Mouse (Mus musculus): ENCODE measurements at regions not wholly inside any gene's neighbourhood (a gene's known extent, or its start where the extent isn't known, plus 50 kb on each side); places are given as distances from the start of the nearest gene placed in this dataset.

DNA sequence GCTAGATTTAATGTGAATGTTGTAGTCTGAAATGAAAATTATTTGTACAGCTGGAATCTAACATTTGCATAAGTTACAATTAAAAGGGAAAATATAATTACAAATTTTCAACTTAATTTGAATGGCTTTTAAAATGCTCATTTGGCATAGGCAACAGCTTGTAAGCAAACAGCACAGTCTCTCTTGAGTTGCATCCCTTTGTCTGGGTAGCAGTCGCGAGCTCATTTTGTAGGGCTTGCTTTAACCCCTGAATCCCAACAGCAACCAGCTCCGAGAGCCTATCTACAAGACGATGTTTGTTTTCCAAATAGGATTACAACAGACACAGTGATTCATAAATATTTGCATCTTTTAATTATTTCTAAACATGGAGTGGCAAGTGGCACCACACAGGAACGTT is 82.8 kb downstream of the Rwdd3 start:
- no peaks in the 10 kb centered on the region for H3K36me3 ChIP-seq (replicated peaks; ENCODE audit: control insufficient read depth, insufficient read depth, low read depth)
- H3K4me1 ChIP-seq (replicated peaks; ENCODE audit: control insufficient read depth in 2 of 2, insufficient read depth in 2 of 2, low read length in 1 of 2), result no peaks in the 10 kb centered on the region
- TF ChIP-seq EP300 (IDR thresholded peaks at IDR 0.05; ENCODE audit: low read depth), result no peak
- TF ChIP-seq CTCF (IDR thresholded peaks at IDR 0.05; ENCODE audit: low read depth), result no peak
- no peak overlapping the region for H3K9ac ChIP-seq (replicated peaks)
- H3K27me3 ChIP-seq (ENCODE audit: control insufficient read depth, insufficient read depth, low read length), result no peaks in the 10 kb centered on the region
- no peak overlapping the region for H3K4me3 ChIP-seq (ENCODE audit: insufficient read depth in 1 of 2, low read depth in 2 of 2, low read length in 2 of 2)
- H3K4me2 ChIP-seq (ENCODE audit: low read depth), result no peak overlapping the region
- DNase-seq (ENCODE audit: low read depth in 3 of 3, low spot score in 3 of 3) (no peak), ATAC-seq (ENCODE audit: insufficient read depth) (no peak)
- WGBS (ENCODE audit: insufficient replicate concordance), result 63% methylated on average over 5 of the region's 5 CpGs
- no peak overlapping the region for H3K27ac ChIP-seq
- no peaks in the 10 kb centered on the region for H3K9me3 ChIP-seq (ENCODE audit: control insufficient read depth, low read length)

DNA sequence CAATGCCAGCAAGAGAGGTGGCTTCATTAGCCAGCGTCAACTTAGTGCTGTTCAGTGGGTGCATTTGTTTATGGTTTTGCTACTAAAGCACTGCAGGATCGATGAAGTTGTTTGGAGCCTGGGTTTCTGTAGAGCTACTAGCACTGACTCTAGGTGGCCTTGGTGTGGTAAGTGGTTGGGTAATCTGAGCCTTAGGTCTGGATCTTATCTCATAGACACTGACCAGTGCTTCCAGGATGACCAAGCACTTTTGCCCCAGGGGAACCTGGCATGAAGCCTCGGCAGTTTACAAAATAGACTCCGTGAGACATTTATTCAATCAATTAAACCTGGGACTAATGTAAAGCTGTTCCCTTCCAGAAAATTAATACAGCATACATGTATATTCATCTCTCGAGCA is 102.8 kb downstream of the Rwdd3 start:
- no peaks in the 10 kb centered on the region for H3K9me3 ChIP-seq (ENCODE audit: control insufficient read depth, low read length)
- H3K4me1 ChIP-seq (replicated peaks; ENCODE audit: control insufficient read depth in 2 of 2, insufficient read depth in 2 of 2, low read length in 1 of 2), result no peaks in the 10 kb centered on the region
- H3K4me2 ChIP-seq (ENCODE audit: low read depth), result no peak overlapping the region
- WGBS (ENCODE audit: insufficient replicate concordance), result 53% methylated on average over 5 of the region's 5 CpGs
- no peak for TF ChIP-seq CTCF (IDR thresholded peaks at IDR 0.05; ENCODE audit: low read depth)
- TF ChIP-seq EP300 (IDR thresholded peaks at IDR 0.05; ENCODE audit: low read depth), result no peak
- H3K27me3 ChIP-seq (ENCODE audit: control insufficient read depth, insufficient read depth, low read length), result no peaks in the 10 kb centered on the region
- DNase-seq (ENCODE audit: low read depth in 3 of 3, low spot score in 3 of 3) (no peak), ATAC-seq (ENCODE audit: insufficient read depth) (no peak)
- no peak overlapping the region for H3K27ac ChIP-seq
- no peak overlapping the region for H3K4me3 ChIP-seq (ENCODE audit: insufficient read depth in 1 of 2, low read depth in 2 of 2, low read length in 2 of 2)
- H3K9ac ChIP-seq (replicated peaks), result no peak overlapping the region
- H3K36me3 ChIP-seq (replicated peaks; ENCODE audit: control insufficient read depth, insufficient read depth, low read depth), result no peaks in the 10 kb centered on the region

DNA sequence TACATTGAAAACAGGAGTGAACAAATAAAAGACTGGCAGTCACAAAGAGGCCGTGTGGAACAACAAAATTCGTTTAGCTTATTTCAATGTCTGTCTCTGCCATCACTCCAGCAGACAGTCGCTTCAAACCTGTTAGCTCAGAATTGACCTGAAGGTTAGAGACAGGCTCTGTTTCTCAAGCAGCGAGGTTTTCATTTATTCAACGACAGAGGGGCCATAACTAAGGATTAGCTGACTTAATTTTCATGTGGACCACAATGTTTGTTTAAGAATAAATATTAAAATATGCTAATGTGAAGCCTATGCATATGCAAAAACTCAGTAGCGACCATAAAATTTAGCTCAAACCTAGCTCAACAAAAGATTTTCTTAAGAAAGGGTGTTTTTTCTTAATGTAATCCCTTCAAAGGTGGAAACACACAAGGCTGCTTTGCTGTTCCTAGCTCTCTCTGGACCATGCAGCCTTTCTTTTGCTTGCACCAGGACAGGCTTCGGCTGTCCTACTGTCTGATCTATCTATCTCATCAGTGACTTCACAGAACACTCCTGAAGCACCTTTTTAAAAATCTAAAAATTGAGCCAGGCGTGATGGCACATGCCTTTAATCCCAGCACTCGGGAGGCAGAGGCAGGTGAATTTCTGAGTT is 135.5 kb downstream of the Rwdd3 start:
- Histone ChIP-seq H3K4me3 (ENCODE audit: insufficient read depth in 1 of 2, low read depth in 2 of 2, low read length in 2 of 2) (no peak overlapping the region), H3K36me3 (replicated peaks; ENCODE audit: control insufficient read depth, insufficient read depth, low read depth) (no peaks in the 10 kb centered on the region), H3K27me3 (ENCODE audit: control insufficient read depth, insufficient read depth, low read length) (no peaks in the 10 kb centered on the region), H3K4me1 (replicated peaks; ENCODE audit: control insufficient read depth in 2 of 2, insufficient read depth in 2 of 2, low read length in 1 of 2) (no peaks in the 10 kb centered on the region), H3K4me2 (ENCODE audit: low read depth) (no peak overlapping the region), H3K9ac (replicated peaks) (no peak overlapping the region), H3K9me3 (ENCODE audit: control insufficient read depth, low read length) (no peaks in the 10 kb centered on the region), H3K27ac (no peak overlapping the region)
- WGBS (ENCODE audit: insufficient replicate concordance), result 58% methylated on average over 9 of the region's 9 CpGs
- TF ChIP-seq EP300 (IDR thresholded peaks at IDR 0.05; ENCODE audit: low read depth), result no peak
- no peak for TF ChIP-seq CTCF (IDR thresholded peaks at IDR 0.05; ENCODE audit: low read depth)
- DNase-seq (ENCODE audit: low read depth in 3 of 3, low spot score in 3 of 3) (no peak), ATAC-seq (ENCODE audit: insufficient read depth) (no peak)

DNA sequence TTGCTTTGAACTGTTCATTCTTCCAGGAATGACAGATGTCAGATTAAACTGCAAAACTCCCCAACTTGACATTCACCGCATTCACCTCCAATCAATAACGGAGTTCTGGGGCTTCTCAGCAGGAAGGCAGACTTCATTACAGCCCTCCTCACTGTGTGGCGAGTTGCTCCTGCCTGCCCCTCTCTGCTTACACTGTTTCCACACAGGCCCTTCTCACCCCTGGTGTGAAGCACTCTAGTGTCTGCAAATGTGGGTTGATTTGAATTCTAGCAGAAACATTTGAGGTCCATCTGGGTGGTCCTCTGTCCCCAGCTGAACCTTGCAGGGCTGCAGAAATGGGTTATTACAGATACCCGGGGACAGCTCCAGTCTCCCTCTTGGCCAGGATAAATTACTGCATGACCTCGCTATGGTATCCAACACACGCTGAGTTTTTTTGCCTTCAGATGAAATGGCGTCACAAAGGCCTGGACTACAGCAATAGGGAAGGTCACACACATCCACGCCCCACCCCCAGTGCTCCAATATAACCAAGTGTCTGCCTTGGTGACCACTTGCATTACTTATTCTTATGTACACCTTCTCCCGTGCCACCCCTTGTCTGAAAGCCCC is 145.8 kb downstream of the Rwdd3 start:
- H3K4me2 ChIP-seq (ENCODE audit: low read depth), result no peak overlapping the region
- no peak overlapping the region for H3K27ac ChIP-seq
- H3K36me3 ChIP-seq (replicated peaks; ENCODE audit: control insufficient read depth, insufficient read depth, low read depth), result no peaks in the 10 kb centered on the region
- ATAC-seq (ENCODE audit: insufficient read depth) (no peak), DNase-seq (ENCODE audit: low read depth in 3 of 3, low spot score in 3 of 3) (no peak)
- no peak overlapping the region for H3K9ac ChIP-seq (replicated peaks)
- no peak overlapping the region for H3K4me3 ChIP-seq (ENCODE audit: insufficient read depth in 1 of 2, low read depth in 2 of 2, low read length in 2 of 2)
- H3K9me3 ChIP-seq (ENCODE audit: control insufficient read depth, low read length), result no peaks in the 10 kb centered on the region
- H3K4me1 ChIP-seq (replicated peaks; ENCODE audit: control insufficient read depth in 2 of 2, insufficient read depth in 2 of 2, low read length in 1 of 2), result no peaks in the 10 kb centered on the region
- TF ChIP-seq CTCF (IDR thresholded peaks at IDR 0.05; ENCODE audit: low read depth) (no peak), EP300 (IDR thresholded peaks at IDR 0.05; ENCODE audit: low read depth) (no peak)
- H3K27me3 ChIP-seq (ENCODE audit: control insufficient read depth, insufficient read depth, low read length), result no peaks in the 10 kb centered on the region
- WGBS (ENCODE audit: insufficient replicate concordance), result 53% methylated on average over 9 of the region's 9 CpGs

DNA sequence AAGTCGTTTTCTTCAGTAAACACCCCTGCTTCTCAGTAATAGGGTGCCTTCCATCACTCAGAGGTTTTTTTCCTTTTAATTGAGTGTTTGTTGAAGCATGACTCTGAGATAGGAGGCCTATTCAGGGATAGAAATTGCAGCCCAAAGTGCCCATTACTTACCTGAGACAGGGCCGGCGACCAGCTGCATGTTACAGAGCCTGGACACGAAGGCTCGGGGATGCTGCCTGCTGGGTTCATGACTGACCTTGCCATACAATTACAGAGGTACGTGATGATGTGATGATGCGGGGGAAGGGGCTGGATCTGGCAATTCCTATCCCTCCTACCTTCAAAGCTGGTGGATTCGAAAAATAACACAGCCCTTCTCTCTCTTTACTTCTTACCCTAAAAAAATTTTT is 146.7 kb downstream of the Rwdd3 start:
- ATAC-seq (ENCODE audit: insufficient read depth), result no peak
- no peaks in the 10 kb centered on the region for H3K4me1 ChIP-seq (replicated peaks; ENCODE audit: control insufficient read depth in 2 of 2, insufficient read depth in 2 of 2, low read length in 1 of 2)
- WGBS (ENCODE audit: insufficient replicate concordance), result 51% methylated on average over 8 of the region's 8 CpGs
- no peak overlapping the region for H3K9ac ChIP-seq (replicated peaks)
- H3K27me3 ChIP-seq (ENCODE audit: control insufficient read depth, insufficient read depth, low read length), result no peaks in the 10 kb centered on the region
- no peak for DNase-seq (ENCODE audit: low read depth in 3 of 3, low spot score in 3 of 3)
- H3K27ac ChIP-seq, result no peak overlapping the region
- H3K9me3 ChIP-seq (ENCODE audit: control insufficient read depth, low read length), result no peaks in the 10 kb centered on the region
- H3K4me3 ChIP-seq (ENCODE audit: insufficient read depth in 1 of 2, low read depth in 2 of 2, low read length in 2 of 2), result no peak overlapping the region
- H3K36me3 ChIP-seq (replicated peaks; ENCODE audit: control insufficient read depth, insufficient read depth, low read depth), result no peaks in the 10 kb centered on the region
- TF ChIP-seq EP300 (IDR thresholded peaks at IDR 0.05; ENCODE audit: low read depth) (no peak), CTCF (IDR thresholded peaks at IDR 0.05; ENCODE audit: low read depth) (no peak)
- H3K4me2 ChIP-seq (ENCODE audit: low read depth), result no peak overlapping the region
